Mouse (Mus musculus) midbrain, embryonic 10.5 days (tissue): Measurements from ENCODE around the gene Lix1l. TPM values are rescaled to one million over a fixed set of nuclear protein-coding genes. Genes with fewer than 3 reads are reported as not detected.

Experiments used
- polyA plus RNA-seq: library from polyadenylated mRNA; unstranded; fragments of >200 nt; fragmentation: Nextera tagmentation; extraction: Ambion mirVana; gene quantifications from 2 replicates; pipeline ENCODE4 v1.2.1, GENCODE M21; 2016

The Lix1l gene
- polyA plus RNA-seq, 1 experiment from 2014 or later, result 5.3 TPM

Other genes with a start within 250 kb of the Lix1l start
- 0.20 and 0.30 TPM in 2 replicates for gene BC107364, start 148.8 kb upstream of the Lix1l start, polyA plus RNA-seq
- gene Hfe2, start 76.0 kb upstream of the Lix1l start, polyA plus RNA-seq, result 1.5 and 2.1 TPM in 2 replicates
- 31.5 and 41.7 TPM in 2 replicates for gene Txnip, start 43.2 kb upstream of the Lix1l start, polyA plus RNA-seq
- gene Gm16253, start 24.2 kb upstream of the Lix1l start, polyA plus RNA-seq, result 0.62 and 1.6 TPM in 2 replicates
- gene Polr3gl, start 7.0 kb upstream of the Lix1l start, polyA plus RNA-seq, result 25.2 and 31.8 TPM in 2 replicates
- gene Ankrd34a, start 4.5 kb upstream of the Lix1l start, polyA plus RNA-seq, result 1.0 and 1.7 TPM in 2 replicates
- 205 and 215 TPM in 2 replicates for gene Rbm8a, start 28.8 kb downstream of the Lix1l start, polyA plus RNA-seq
- 38.5 and 40.8 TPM in 2 replicates for gene Pex11b, start 34.2 kb downstream of the Lix1l start, polyA plus RNA-seq
- gene Gm42957, start 34.3 kb downstream of the Lix1l start, polyA plus RNA-seq, result 0.15 and 0.21 TPM in 2 replicates
- 0.36 and 0.64 TPM in 2 replicates for gene Itga10, start 44.4 kb downstream of the Lix1l start, polyA plus RNA-seq
- 0.06 and 0.29 TPM in 2 replicates for gene Ankrd35, start 69.0 kb downstream of the Lix1l start, polyA plus RNA-seq
- gene Pias3, start 95.2 kb downstream of the Lix1l start, polyA plus RNA-seq, result 50.6 and 57.3 TPM in 2 replicates
- gene Nudt17, start 107.4 kb downstream of the Lix1l start, polyA plus RNA-seq, result 16.6 and 20.0 TPM in 2 replicates
- 44.3 and 47.0 TPM in 2 replicates for gene Polr3c, start 126.5 kb downstream of the Lix1l start, polyA plus RNA-seq
- gene Rnf115, start 126.5 kb downstream of the Lix1l start, polyA plus RNA-seq, result 73.0 and 73.5 TPM in 2 replicates
- gene Pdzk1, start 228.1 kb downstream of the Lix1l start, polyA plus RNA-seq, result 0.57 and 1.0 TPM in 2 replicates
- gene Cd160, start 228.2 kb downstream of the Lix1l start, polyA plus RNA-seq, result 0.10 and 0.22 TPM in 2 replicates